8 mouse cellular contexts compared by ENCODE assay signal in the genomic region with DNA sequence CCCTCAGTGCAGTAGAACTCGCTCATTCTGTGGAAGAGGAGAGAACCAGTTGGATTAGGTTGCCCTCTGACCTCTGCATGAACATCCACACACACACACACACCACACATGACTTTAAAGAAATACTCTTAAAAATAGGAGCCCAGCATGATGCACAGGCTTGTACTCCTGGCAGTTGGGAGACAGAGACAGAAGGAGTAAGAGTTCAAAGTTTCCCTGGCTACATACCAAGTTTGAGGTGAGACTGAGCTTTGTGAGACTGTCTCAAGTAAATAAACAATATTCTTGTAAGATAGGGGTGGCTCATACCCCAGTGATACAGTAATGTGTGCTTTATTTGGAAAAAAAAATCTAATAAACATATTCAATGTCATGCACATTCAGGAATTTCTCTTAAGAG. TPM values are rescaled to one million over a fixed set of nuclear protein-coding genes. Genes with fewer than 3 reads are reported as not detected.
DNase-seq lines count a peak whose midpoint lies in the region; ATAC-seq lines count a peak whose summit lies in the region.
"Had no signal": no experiment of that assay in that cellular context is flagged by ENCODE, and none has a peak within 500 bp of the region (broad histone marks: within the 10 kb centered on the region; RNA-seq: fewer than 3 reads in every experiment).

No protein-coding gene starts in this region.

- ATAC-seq in lung, embryonic 15.5 days (ENCODE audit: borderline replicate concordance, extremely low read depth, low FRiP score, low TSS enrichment) = no peak
- ATAC-seq in forebrain, embryonic 13.5 days = no peak
- ATAC-seq in limb, embryonic 11.5 days (ENCODE audit: insufficient number of reproducible peaks, low FRiP score, low TSS enrichment, low read depth) = no peak
- ATAC-seq in stomach, embryonic 14.5 days (ENCODE audit: insufficient number of reproducible peaks, insufficient read depth, low FRiP score, low read depth) = no peak

- peak overlapping the region; percentile 65 for H3K4me2 ChIP-seq in lung, embryonic 15.5 days
- H3K4me2 ChIP-seq in forebrain, embryonic 13.5 days = peak overlapping the region; percentile 67
- peak overlapping the region; percentile 71; the same call in 1 of the 2 replicates for H3K4me2 ChIP-seq in limb, embryonic 11.5 days (ENCODE audit: low read depth, severe bottlenecking)
- peak overlapping the region; percentile 47 for H3K4me2 ChIP-seq in stomach, embryonic 14.5 days (replicated peaks; ENCODE audit: low read depth, low read length)

- 88% methylated on average over 1 of the region's 1 CpGs for WGBS in lung, embryonic 15.5 days
- 81% methylated on average over 1 of the region's 1 CpGs for WGBS in forebrain, embryonic 13.5 days
- WGBS in limb, embryonic 11.5 days = 100% methylated on average over 1 of the region's 1 CpGs
- 88% methylated on average over 1 of the region's 1 CpGs for WGBS in stomach, embryonic 14.5 days

- no peak for DNase-seq in lung, adult 18-20 months
- no peak for DNase-seq in limb, embryonic 11.5 days (ENCODE audit: low spot score)
- DNase-seq in thymus, postnatal 25 days = no peak
- DNase-seq in lung, postnatal 10 days = no peak
- DNase-seq: left cerebral cortex, postnatal 4 days had no signal

- peaks cover 10% of the 10 kb centered on the region; the same call in 1 of the 2 replicates for H3K36me3 ChIP-seq in lung, embryonic 15.5 days
- H3K36me3 ChIP-seq in forebrain, embryonic 13.5 days (ENCODE audit: poor library complexity, severe bottlenecking) = peaks cover 5% of the 10 kb centered on the region; the same call in 1 of the 2 replicates
- H3K36me3 ChIP-seq in limb, embryonic 11.5 days (ENCODE audit: control insufficient read depth, insufficient read depth, low read length) = no peaks in the 10 kb centered on the region; the same call in 1 of the 2 replicates
- H3K36me3 ChIP-seq in stomach, embryonic 14.5 days (ENCODE audit: control insufficient read depth, insufficient read depth, low read length) = no peaks in the 10 kb centered on the region

- H3K27ac ChIP-seq in lung, embryonic 15.5 days = no peak overlapping the region
- H3K27ac ChIP-seq in forebrain, embryonic 13.5 days = no peak overlapping the region
- no peak overlapping the region for H3K27ac ChIP-seq in limb, embryonic 11.5 days (replicated peaks; ENCODE audit: low read depth, low read length)
- H3K27ac ChIP-seq in stomach, embryonic 14.5 days (ENCODE audit: low read length) = no peak overlapping the region

- H3K9ac ChIP-seq in lung, embryonic 15.5 days = no peak overlapping the region
- peak overlapping the region; percentile 89 for H3K9ac ChIP-seq in forebrain, embryonic 13.5 days
- no peak overlapping the region for H3K9ac ChIP-seq in limb, embryonic 11.5 days (ENCODE audit: low read length)
- H3K9ac ChIP-seq in stomach, embryonic 14.5 days (replicated peaks; ENCODE audit: low read depth, low read length) = no peak overlapping the region

- H3K4me1 ChIP-seq in lung, embryonic 15.5 days = peaks cover 17% of the 10 kb centered on the region
- H3K4me1 ChIP-seq in forebrain, embryonic 13.5 days = peaks cover 14% of the 10 kb centered on the region
- 0 out of 2 replicates have a peak, but pooled peaks cover 3% of the 10 kb centered on the region for H3K4me1 ChIP-seq in limb, embryonic 11.5 days (ENCODE audit: control insufficient read depth, insufficient read depth, low read length)
- peaks cover 5% of the 10 kb centered on the region; the same call in 1 of the 2 replicates for H3K4me1 ChIP-seq in stomach, embryonic 14.5 days (ENCODE audit: control insufficient read depth, insufficient read depth, low read length)

- H3K9me3 ChIP-seq in lung, embryonic 15.5 days = no peaks in the 10 kb centered on the region
- H3K9me3 ChIP-seq in forebrain, embryonic 13.5 days (replicated peaks) = no peaks in the 10 kb centered on the region
- no peaks in the 10 kb centered on the region for H3K9me3 ChIP-seq in limb, embryonic 11.5 days (ENCODE audit: control insufficient read depth, low read length)
- no peaks in the 10 kb centered on the region for H3K9me3 ChIP-seq in stomach, embryonic 14.5 days (ENCODE audit: control insufficient read depth, low read depth, low read length)

- peak overlapping the region; percentile 69 for H3K4me3 ChIP-seq in lung, embryonic 15.5 days
- peak overlapping the region; percentile 83 for H3K4me3 ChIP-seq in forebrain, embryonic 13.5 days
- no peak overlapping the region for H3K4me3 ChIP-seq in limb, embryonic 11.5 days (ENCODE audit: low read depth, low read length)
- peak overlapping the region; percentile 89; the same call in 1 of the 2 replicates for H3K4me3 ChIP-seq in stomach, embryonic 14.5 days (ENCODE audit: low read depth, low read length)

- H3K27me3 ChIP-seq in lung, embryonic 15.5 days = no peaks in the 10 kb centered on the region
- no peaks in the 10 kb centered on the region for H3K27me3 ChIP-seq in forebrain, embryonic 13.5 days
- no peaks in the 10 kb centered on the region for H3K27me3 ChIP-seq in limb, embryonic 11.5 days (ENCODE audit: control insufficient read depth, insufficient read depth, low read length)
- no peaks in the 10 kb centered on the region for H3K27me3 ChIP-seq in stomach, embryonic 14.5 days (ENCODE audit: control insufficient read depth, insufficient read depth, low read length)

RNA-seq across cellular contexts. Expression of a gene that starts 1.3 kb away (rescaled TPM):
- polyA plus RNA-seq in lung, embryonic 15.5 days (2015; fragmentation: Nextera tagmentation; extraction: Ambion mirVana) = 157 and 166 TPM in 2 replicates
- 187 and 206 TPM in 2 replicates for polyA plus RNA-seq in forebrain, embryonic 13.5 days (2015; fragmentation: Nextera tagmentation; extraction: Ambion mirVana)
- polyA plus RNA-seq in limb, embryonic 11.5 days (2014; fragmentation: Nextera tagmentation; extraction: Ambion mirVana) = 144 and 149 TPM in 2 replicates
- 188 and 191 TPM in 2 replicates for polyA plus RNA-seq in stomach, embryonic 14.5 days (2014; fragmentation: Nextera tagmentation; extraction: Ambion mirVana)

RNA-seq across cellular contexts. Expression of a gene that starts 1.4 kb away (rescaled TPM):
- 6.8 and 8.0 TPM in 2 replicates for polyA plus RNA-seq in lung, embryonic 15.5 days (2015; fragmentation: Nextera tagmentation; extraction: Ambion mirVana)
- polyA plus RNA-seq in forebrain, embryonic 13.5 days (2015; fragmentation: Nextera tagmentation; extraction: Ambion mirVana) = 10.8 TPM in 2 replicates
- polyA plus RNA-seq in limb, embryonic 11.5 days (2014; fragmentation: Nextera tagmentation; extraction: Ambion mirVana) = 6.5 and 7.0 TPM in 2 replicates
- 9.5 and 9.7 TPM in 2 replicates for polyA plus RNA-seq in stomach, embryonic 14.5 days (2014; fragmentation: Nextera tagmentation; extraction: Ambion mirVana)
